35 mouse cellular contexts compared by ENCODE assay signal in the genomic region with DNA sequence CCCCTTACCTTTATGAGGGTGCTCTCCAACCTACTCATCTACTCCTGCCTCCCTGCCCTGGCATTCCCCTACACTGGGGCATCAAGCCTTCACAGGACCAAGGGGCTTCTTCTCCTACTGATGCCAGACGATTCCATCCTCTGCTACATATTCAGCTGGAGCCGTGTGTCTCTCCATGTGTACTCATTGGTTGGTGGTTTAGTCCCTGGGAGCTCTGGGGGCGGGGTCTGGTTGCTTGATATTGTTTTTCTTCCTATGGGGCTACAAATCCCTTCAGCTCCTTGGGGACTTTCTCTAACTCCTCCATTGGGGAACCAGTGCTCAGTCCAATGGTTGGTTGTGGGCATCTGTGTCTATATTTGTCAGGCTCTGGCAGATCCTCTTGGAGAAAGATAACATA.
"Had no signal": no experiment of that assay in that cellular context is flagged by ENCODE, and none has a peak within 500 bp of the region (broad histone marks: within the 10 kb centered on the region; RNA-seq: fewer than 3 reads in every experiment).

No protein-coding gene starts in this region.

- ATAC-seq: hindbrain, embryonic 16.5 days; hindbrain, postnatal 0 days; inflammation-experienced regulatory T-cells, adult 6 months; intestine, embryonic 15.5 days; intestine, embryonic 16.5 days; intestine, postnatal 0 days had no signal

- H3K36me3 ChIP-seq: heart, embryonic 10.5 days; heart, embryonic 12.5 days; heart, embryonic 13.5 days; heart, embryonic 15.5 days; hindbrain, embryonic 10.5 days; hindbrain, embryonic 12.5 days; hindbrain, embryonic 13.5 days; hindbrain, embryonic 15.5 days; intestine, embryonic 15.5 days; kidney, embryonic 15.5 days had no signal

- H3K4me2 ChIP-seq: heart, embryonic 11.5 days; heart, embryonic 12.5 days; heart, embryonic 13.5 days; heart, embryonic 15.5 days; hindbrain, embryonic 12.5 days; hindbrain, embryonic 13.5 days; hindbrain, embryonic 14.5 days; hindbrain, embryonic 15.5 days; intestine, embryonic 15.5 days; kidney, embryonic 15.5 days had no signal

- H3K4me1 ChIP-seq: heart, embryonic 10.5 days; heart, embryonic 12.5 days; heart, embryonic 13.5 days; heart, embryonic 15.5 days; hindbrain, embryonic 10.5 days; hindbrain, embryonic 12.5 days; hindbrain, embryonic 13.5 days; hindbrain, embryonic 15.5 days; intestine, embryonic 15.5 days; kidney, embryonic 15.5 days had no signal

- H3K4me3 ChIP-seq: heart, embryonic 10.5 days; heart, embryonic 12.5 days; heart, embryonic 13.5 days; heart, embryonic 15.5 days; hindbrain, embryonic 10.5 days; hindbrain, embryonic 12.5 days; hindbrain, embryonic 13.5 days; hindbrain, embryonic 15.5 days; intestine, embryonic 15.5 days; kidney, embryonic 15.5 days; layer of hippocampus, adult 2 months had no signal

- H3K9ac ChIP-seq: heart, embryonic 12.5 days; heart, embryonic 13.5 days; heart, embryonic 15.5 days; hindbrain, embryonic 12.5 days; hindbrain, embryonic 13.5 days; hindbrain, embryonic 14.5 days; hindbrain, embryonic 15.5 days; intestine, embryonic 15.5 days; kidney, embryonic 15.5 days had no signal

- H3K27me3 ChIP-seq: heart, embryonic 12.5 days; heart, embryonic 13.5 days; heart, embryonic 15.5 days; hindbrain, embryonic 12.5 days; hindbrain, embryonic 13.5 days; hindbrain, embryonic 15.5 days; intestine, embryonic 15.5 days; kidney, embryonic 15.5 days had no signal

- H3K9me3 ChIP-seq: heart, embryonic 10.5 days; heart, embryonic 12.5 days; heart, embryonic 13.5 days; heart, embryonic 15.5 days; hindbrain, embryonic 10.5 days; hindbrain, embryonic 12.5 days; hindbrain, embryonic 13.5 days; hindbrain, embryonic 15.5 days; intestine, embryonic 15.5 days; kidney, embryonic 15.5 days had no signal

- H3K27ac ChIP-seq: heart, embryonic 10.5 days; heart, embryonic 13.5 days; heart, embryonic 15.5 days; hindbrain, embryonic 10.5 days; hindbrain, embryonic 12.5 days; hindbrain, embryonic 13.5 days; hindbrain, embryonic 14.5 days; hindbrain, embryonic 15.5 days; hindbrain, postnatal 0 days; intestine, embryonic 15.5 days; kidney, embryonic 15.5 days; kidney, postnatal 0 days; layer of hippocampus, adult 2 months had no signal

- DNase-seq: heart, postnatal 10 days; heart, postnatal 14 days; heart, postnatal 36 days; heart, postnatal 4 days; kidney, adult 11 months; kidney, adult 18-20 months; kidney, adult 2 months; kidney, adult 8-10 months; kidney, adult 9 months; kidney, postnatal 10 days; kidney, postnatal 14 days; kidney, postnatal 25 days; kidney, postnatal 36 days; kidney, postnatal 4 days; layer of hippocampus, adult 9-11 months; layer of hippocampus, postnatal 36 days had no signal
